Mouse (Mus musculus) hindbrain, embryonic 15.5 days (tissue): ENCODE results near the gene Lgr5. TPM values are rescaled to one million over a fixed set of nuclear protein-coding genes. Genes with fewer than 3 reads are reported as not detected.

Experiments
- ATAC-seq: fragments of 200-750 bp; cut with Nextera tagmentation; 2 replicates; pipeline ENCODE4 v1.8.0; 2017; ENCODE audit warnings: low read depth, moderate number of reproducible peaks, moderate TSS enrichment; ENCODE audit not compliant: low FRiP score
- H3K27ac ChIP-seq: fragments of 300-500 bp; sonication (generic); replicated peaks from 2 replicates; pipeline ENCODE4 v1.5.1; 2015; ENCODE audit warnings: mild to moderate bottlenecking, inconsistent platforms
- H3K27me3 ChIP-seq: fragments of 300-500 bp; sonication (generic); 2 replicates; pipeline ENCODE4 v1.6.1; 2015; ENCODE audit warnings: control low read depth, inconsistent platforms
- H3K36me3 ChIP-seq: fragments of 300-500 bp; sonication (generic); 2 replicates; pipeline ENCODE4 v1.6.1; 2015; ENCODE audit warnings: control low read depth, inconsistent platforms
- H3K4me1 ChIP-seq: fragments of 300-500 bp; sonication (generic); replicated peaks from 2 replicates; pipeline ENCODE4 v1.6.1; 2015; ENCODE audit warnings: control low read depth, inconsistent platforms
- H3K4me2 ChIP-seq: fragments of 300-500 bp; sonication (generic); 2 replicates; pipeline ENCODE4 v1.6.1; 2015; ENCODE audit warnings: moderate library complexity, mild to moderate bottlenecking, inconsistent platforms
- H3K4me3 ChIP-seq: fragments of 300-500 bp; sonication (generic); 2 replicates; pipeline ENCODE4 v1.5.1; 2015; ENCODE audit warnings: mild to moderate bottlenecking, inconsistent platforms
- H3K9ac ChIP-seq: fragments of 300-500 bp; sonication (generic); 2 replicates; pipeline ENCODE4 v1.6.1; 2015; ENCODE audit warnings: inconsistent platforms
- H3K9me3 ChIP-seq: fragments of 300-500 bp; sonication (generic); 2 replicates; pipeline ENCODE4 v1.6.1; 2016; ENCODE audit warnings: control low read depth, inconsistent platforms
- WGBS: fragments of 180-500 bp; shearing (Covaris S2); methylation state at CpG from one replicate; pipeline ENCODE4 v1.1.7; 2015; 5-methylcytosine and 5-hydroxymethylcytosine counted together
- polyA plus RNA-seq: library from polyadenylated mRNA; unstranded; fragments of >200 nt; fragmentation: Nextera tagmentation; extraction: Ambion mirVana; gene quantifications from 2 replicates; pipeline ENCODE4 v1.2.1, GENCODE M21; 2015

The Lgr5 gene
- polyA plus RNA-seq, result 2.3 and 2.6 TPM in 2 replicates

GRCm38 (mm10) chr10:115587301-115587969 lies at the start of gene Lgr5:
TSS of gene Lgr5 (minus strand) at chr10:115587780.
- H3K4me2 ChIP-seq, result peak within 1 kb of the TSS; percentile 98
- H3K4me3 ChIP-seq, result peak within 1 kb of the TSS; percentile 54
- under 1% methylated on average over 44 of the region's 47 CpGs for WGBS
- ATAC-seq, result peak; percentile 88
- peak within 1 kb of the TSS; percentile 9; the same call in 1 of the 2 replicates for H3K27ac ChIP-seq
- peaks cover 32% of the 10 kb centered on the region for H3K4me1 ChIP-seq
- peaks cover 37% of the 10 kb centered on the region for H3K27me3 ChIP-seq
- H3K36me3 ChIP-seq, result no peaks in the 10 kb centered on the region
- no peaks in the 10 kb centered on the region for H3K9me3 ChIP-seq
- H3K9ac ChIP-seq, result peak within 1 kb of the TSS; percentile 72

DNA sequence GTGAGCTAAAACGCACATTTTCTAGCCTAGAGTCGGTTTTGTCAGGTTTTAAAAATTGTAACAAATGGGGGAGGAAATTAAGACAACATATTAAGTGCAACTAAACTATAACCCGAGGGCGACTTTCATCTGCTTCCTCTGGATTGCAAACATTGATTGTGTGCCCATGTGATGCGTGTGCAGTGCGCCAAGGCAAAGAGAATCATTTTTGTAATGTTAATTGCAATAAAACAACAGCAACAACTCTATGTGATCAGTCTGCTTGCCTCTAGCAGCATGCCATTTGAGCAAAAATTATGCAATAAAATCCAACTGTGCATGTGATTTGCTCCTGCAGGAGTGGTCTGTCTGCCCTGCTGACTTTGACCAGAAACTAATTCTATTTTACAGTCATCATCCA lies 39.1 kb upstream of the Lgr5 start:
- no peaks in the 10 kb centered on the region for H3K4me1 ChIP-seq
- H3K36me3 ChIP-seq, result no peaks in the 10 kb centered on the region
- ATAC-seq, result no peak
- no peak overlapping the region for H3K4me3 ChIP-seq
- H3K9me3 ChIP-seq, result no peaks in the 10 kb centered on the region
- H3K27ac ChIP-seq, result no peak overlapping the region
- H3K27me3 ChIP-seq, result no peaks in the 10 kb centered on the region
- H3K9ac ChIP-seq, result no peak overlapping the region
- no peak overlapping the region for H3K4me2 ChIP-seq
- WGBS, result 75% methylated on average over 6 of the region's 6 CpGs

GRCm38 (mm10) chr10:115624957-115625356 lies 37.4 kb upstream of the Lgr5 start:
- 81% methylated on average over 2 of the region's 2 CpGs for WGBS

DNA sequence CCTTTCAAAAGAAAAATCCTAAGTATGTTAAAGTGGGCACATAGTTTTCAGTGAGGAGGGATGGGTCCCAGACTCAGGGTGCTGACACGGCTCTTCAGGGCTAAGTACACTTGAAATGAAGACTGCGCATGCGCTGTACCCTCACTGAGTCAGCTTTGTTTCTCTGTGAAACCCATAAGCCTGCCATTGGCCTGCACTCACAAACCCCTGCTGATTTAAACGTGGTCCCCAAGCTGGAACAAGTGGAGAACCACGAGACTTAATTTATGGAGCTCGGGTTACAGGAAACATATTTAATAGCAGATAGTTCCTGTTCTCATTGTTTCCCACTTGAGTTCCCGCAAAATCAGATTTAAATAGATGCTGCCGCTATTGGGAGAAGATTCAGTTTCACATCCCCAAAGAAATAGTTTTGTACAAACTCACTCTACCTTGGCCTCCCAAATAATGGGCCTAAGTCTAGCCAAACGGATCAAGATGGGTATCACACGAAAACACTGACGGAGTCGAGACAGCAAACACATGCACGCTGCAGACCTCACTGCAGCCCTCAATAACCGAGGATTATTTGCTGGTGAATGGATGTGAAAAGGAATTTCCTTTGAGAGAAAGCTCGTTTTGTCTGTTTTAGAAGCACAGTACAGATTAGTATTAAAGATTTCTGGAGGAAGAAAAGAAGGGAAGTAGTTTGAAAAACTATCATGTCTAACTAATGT lies 36.5 kb upstream of the Lgr5 start:
- no peaks in the 10 kb centered on the region for H3K36me3 ChIP-seq
- no peaks in the 10 kb centered on the region for H3K27me3 ChIP-seq
- H3K27ac ChIP-seq, result no peak overlapping the region
- no peak overlapping the region for H3K4me3 ChIP-seq
- H3K9me3 ChIP-seq, result no peaks in the 10 kb centered on the region
- H3K4me2 ChIP-seq, result no peak overlapping the region
- ATAC-seq, result no peak
- 56% methylated on average over 15 of the region's 15 CpGs for WGBS
- no peak overlapping the region for H3K9ac ChIP-seq
- H3K4me1 ChIP-seq, result no peaks in the 10 kb centered on the region

More at GRCm38 (mm10) chr10:115624957-115625356, 37.4 kb upstream of the Lgr5 start:
- no peaks in the 10 kb centered on the region for H3K9me3 ChIP-seq
- H3K9ac ChIP-seq, result no peak overlapping the region
- H3K27me3 ChIP-seq, result no peaks in the 10 kb centered on the region
- no peak overlapping the region for H3K4me2 ChIP-seq
- ATAC-seq, result no peak
- no peak overlapping the region for H3K4me3 ChIP-seq
- no peaks in the 10 kb centered on the region for H3K4me1 ChIP-seq
- H3K36me3 ChIP-seq, result no peaks in the 10 kb centered on the region
- no peak overlapping the region for H3K27ac ChIP-seq

- H3K27ac ChIP-seq, result no peak overlapping the region
- no peak for ATAC-seq
- no peak overlapping the region for H3K9ac ChIP-seq
- H3K27me3 ChIP-seq, result no peaks in the 10 kb centered on the region
- no peak overlapping the region for H3K4me2 ChIP-seq
- no peaks in the 10 kb centered on the region for H3K9me3 ChIP-seq
- WGBS, result 82% methylated on average over 7 of the region's 7 CpGs
- H3K36me3 ChIP-seq, result no peaks in the 10 kb centered on the region
- no peaks in the 10 kb centered on the region for H3K4me1 ChIP-seq
- no peak overlapping the region for H3K4me3 ChIP-seq
Observed at GRCm38 (mm10) chr10:115623481-115623880, 35.9 kb upstream of the Lgr5 start.

DNA sequence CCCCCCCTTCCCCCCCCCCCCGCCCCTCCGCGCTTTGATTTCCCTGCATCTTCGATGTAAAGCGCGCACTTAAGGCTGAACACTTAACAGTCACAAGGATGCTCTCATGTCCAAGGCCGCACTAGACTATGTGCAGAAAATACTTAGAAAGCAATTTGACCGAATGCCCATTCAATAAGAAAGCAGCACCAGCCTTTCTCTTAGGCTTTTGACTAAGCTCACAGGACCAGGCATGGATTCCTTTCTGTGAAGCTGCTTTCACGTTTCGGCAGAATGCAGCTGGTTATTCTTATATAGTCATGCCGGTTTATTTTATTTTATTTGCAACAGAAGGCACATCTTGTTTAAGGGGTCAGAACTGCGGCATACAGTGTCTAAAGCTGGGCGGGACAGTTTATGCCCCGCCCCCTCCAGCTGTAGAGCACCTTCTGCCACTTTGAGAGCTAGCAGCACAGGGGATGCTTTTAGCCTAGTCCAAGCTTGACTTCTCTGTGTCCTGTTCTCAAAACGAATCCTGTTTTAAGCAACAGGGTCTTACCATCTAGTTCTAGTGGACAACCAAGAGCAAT lies 30.8 kb upstream of the Lgr5 start:
- Histone ChIP-seq H3K4me2 (peak overlapping the region; percentile 57), H3K9ac (0 out of 2 replicates have a peak overlapping the region, but pooled peaks have one; percentile 29), H3K36me3 (no peaks in the 10 kb centered on the region), H3K4me3 (peak overlapping the region; percentile 30), H3K27me3 (no peaks in the 10 kb centered on the region), H3K27ac (no peak overlapping the region), H3K4me1 (no peaks in the 10 kb centered on the region), H3K9me3 (no peaks in the 10 kb centered on the region)
- WGBS, result 23% methylated on average over 15 of the region's 15 CpGs
- ATAC-seq, result peak; percentile 80; the same call in 1 of the 2 replicates

- H3K36me3 ChIP-seq, result no peaks in the 10 kb centered on the region
- H3K27ac ChIP-seq, result no peak overlapping the region
- H3K9ac ChIP-seq, result 0 out of 2 replicates have a peak overlapping the region, but pooled peaks have one; percentile 29
- H3K9me3 ChIP-seq, result no peaks in the 10 kb centered on the region
- no peaks in the 10 kb centered on the region for H3K4me1 ChIP-seq
- no peaks in the 10 kb centered on the region for H3K27me3 ChIP-seq
- H3K4me3 ChIP-seq, result peak overlapping the region; percentile 30
- peak overlapping the region; percentile 57 for H3K4me2 ChIP-seq
- WGBS, result 10% methylated on average over 15 of the region's 15 CpGs
- peak; percentile 88 for ATAC-seq
Observed at GRCm38 (mm10) chr10:115617456-115618287, 30.1 kb upstream of the Lgr5 start.

GRCm38 (mm10) chr10:115595748-115596147 lies 8.2 kb upstream of the Lgr5 start:
- no peak overlapping the region for H3K27ac ChIP-seq
- WGBS, result 100% methylated on average over 1 of the region's 1 CpGs
- no peak overlapping the region for H3K4me3 ChIP-seq
- no peak for ATAC-seq
- H3K36me3 ChIP-seq, result no peaks in the 10 kb centered on the region
- H3K27me3 ChIP-seq, result 0 out of 2 replicates have a peak, but pooled peaks cover 4% of the 10 kb centered on the region
- no peaks in the 10 kb centered on the region for H3K9me3 ChIP-seq
- no peak overlapping the region for H3K4me2 ChIP-seq
- H3K9ac ChIP-seq, result no peak overlapping the region
- peaks cover 3% of the 10 kb centered on the region; the same call in 1 of the 2 replicates for H3K4me1 ChIP-seq

- no peak overlapping the region for H3K9ac ChIP-seq
- no peaks in the 10 kb centered on the region for H3K36me3 ChIP-seq
- H3K4me2 ChIP-seq, result peak overlapping the region; percentile 37
- no peak overlapping the region for H3K27ac ChIP-seq
- H3K4me3 ChIP-seq, result no peak overlapping the region
- H3K4me1 ChIP-seq, result peaks cover 3% of the 10 kb centered on the region; the same call in 1 of the 2 replicates
- peaks cover 15% of the 10 kb centered on the region for H3K27me3 ChIP-seq
- WGBS, result 84% methylated on average over 6 of the region's 6 CpGs
- no peaks in the 10 kb centered on the region for H3K9me3 ChIP-seq
- no peak for ATAC-seq
Observed at GRCm38 (mm10) chr10:115593651-115594050, 6.1 kb upstream of the Lgr5 start.

DNA sequence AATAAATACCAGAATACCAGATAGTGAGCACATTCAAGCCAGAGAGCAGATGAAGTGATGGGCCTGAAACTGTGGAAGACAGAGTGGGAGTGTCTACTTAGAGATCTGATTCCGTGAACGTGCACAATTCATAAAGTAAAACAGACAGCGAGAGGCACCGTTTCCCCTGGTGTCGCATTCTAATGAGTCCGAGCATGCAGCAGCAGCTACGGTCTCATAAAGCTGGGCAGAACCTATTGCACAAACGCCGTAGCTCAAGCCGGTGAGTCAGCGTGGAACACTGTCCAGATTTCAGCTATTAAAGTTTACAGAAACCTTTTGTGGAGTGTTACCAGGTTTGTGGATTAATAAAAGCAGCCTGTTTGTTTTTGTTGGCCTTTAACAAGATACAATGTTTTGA lies 5.6 kb upstream of the Lgr5 start:
- no peaks in the 10 kb centered on the region for H3K36me3 ChIP-seq
- no peak for ATAC-seq
- peak overlapping the region; percentile 37 for H3K4me2 ChIP-seq
- no peak overlapping the region for H3K27ac ChIP-seq
- no peak overlapping the region for H3K4me3 ChIP-seq
- WGBS, result 19% methylated on average over 11 of the region's 11 CpGs
- H3K4me1 ChIP-seq, result peaks cover 5% of the 10 kb centered on the region
- H3K9me3 ChIP-seq, result no peaks in the 10 kb centered on the region
- H3K9ac ChIP-seq, result no peak overlapping the region
- H3K27me3 ChIP-seq, result peaks cover 16% of the 10 kb centered on the region

GRCm38 (mm10) chr10:115587979-115588378 lies 399 bp upstream of the Lgr5 start:
- Histone ChIP-seq H3K36me3 (no peaks in the 10 kb centered on the region), H3K4me3 (peak overlapping the region; percentile 54), H3K27me3 (peaks cover 38% of the 10 kb centered on the region), H3K9ac (peak overlapping the region; percentile 72), H3K4me1 (peaks cover 32% of the 10 kb centered on the region), H3K27ac (peak overlapping the region; percentile 9; the same call in 1 of the 2 replicates), H3K4me2 (peak overlapping the region; percentile 98), H3K9me3 (no peaks in the 10 kb centered on the region)
- 1% methylated on average over 7 of the region's 7 CpGs for WGBS
- ATAC-seq, result no peak
